In the genomic region with DNA sequence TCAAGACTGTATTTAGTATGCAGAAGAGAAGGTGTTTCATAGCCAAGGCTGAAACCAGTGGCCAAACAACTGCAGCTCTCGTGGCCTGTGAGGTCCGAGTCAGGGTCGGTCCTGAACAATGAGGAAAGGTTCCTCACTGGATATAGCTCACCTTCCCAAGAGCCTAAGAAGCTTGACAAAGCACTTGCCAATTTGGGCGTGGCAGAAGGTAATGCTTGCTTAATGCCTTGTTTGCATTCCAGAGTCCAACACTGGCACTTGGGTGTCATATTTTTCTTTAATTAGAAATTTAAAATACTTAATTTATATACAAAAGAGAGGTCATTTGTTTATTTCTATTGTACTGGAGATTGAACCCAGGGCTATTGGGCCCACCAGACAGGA, we compare ENCODE assay signal across 14 mouse cellular contexts. TPM values are rescaled to one million over a fixed set of nuclear protein-coding genes. Genes with fewer than 3 reads are reported as not detected.
A peak's percentile ranks its signal among the peaks of the same experiment; 100 is the strongest.
DNase-seq lines count a peak whose midpoint lies in the region; ATAC-seq lines count a peak whose summit lies in the region.
"Had no signal": no experiment of that assay in that cellular context is flagged by ENCODE, and none has a peak within 500 bp of the region (broad histone marks: within the 10 kb centered on the region; RNA-seq: fewer than 3 reads in every experiment).

No protein-coding gene starts in this region.

- ATAC-seq in forebrain, embryonic 12.5 days (ENCODE audit: low FRiP score), result peak; percentile 12; the same call in 1 of the 2 replicates
- ATAC-seq in hindbrain, embryonic 13.5 days (ENCODE audit: low FRiP score), result no peak
- ATAC-seq in lung, embryonic 15.5 days (ENCODE audit: borderline replicate concordance, extremely low read depth, low FRiP score, low TSS enrichment), result no peak
- 0 out of 2 replicates have a peak, but pooled peaks have one; percentile 13 for ATAC-seq in midbrain, embryonic 13.5 days
- no peak for ATAC-seq in heart, embryonic 11.5 days (replicated peaks; ENCODE audit: insufficient number of reproducible peaks, low FRiP score, low TSS enrichment)

- H3K9me3 ChIP-seq in forebrain, embryonic 12.5 days, result no peaks in the 10 kb centered on the region
- no peaks in the 10 kb centered on the region for H3K9me3 ChIP-seq in hindbrain, embryonic 13.5 days
- H3K9me3 ChIP-seq in lung, embryonic 15.5 days, result no peaks in the 10 kb centered on the region
- no peaks in the 10 kb centered on the region for H3K9me3 ChIP-seq in midbrain, embryonic 13.5 days
- H3K9me3 ChIP-seq in heart, embryonic 11.5 days (replicated peaks; ENCODE audit: control insufficient read depth, low read length), result no peaks in the 10 kb centered on the region
- H3K9me3 ChIP-seq: heart, embryonic 13.5 days; limb, embryonic 12.5 days had no signal

- no peaks in the 10 kb centered on the region for H3K36me3 ChIP-seq in forebrain, embryonic 12.5 days (replicated peaks)
- no peaks in the 10 kb centered on the region for H3K36me3 ChIP-seq in hindbrain, embryonic 13.5 days
- no peaks in the 10 kb centered on the region for H3K36me3 ChIP-seq in lung, embryonic 15.5 days
- H3K36me3 ChIP-seq in midbrain, embryonic 13.5 days, result no peaks in the 10 kb centered on the region
- H3K36me3 ChIP-seq in heart, embryonic 11.5 days (ENCODE audit: control insufficient read depth, insufficient read depth, low read length), result no peaks in the 10 kb centered on the region
- H3K36me3 ChIP-seq: heart, embryonic 13.5 days; limb, embryonic 12.5 days had no signal

- H3K4me3 ChIP-seq in forebrain, embryonic 12.5 days (replicated peaks), result no peak overlapping the region
- no peak overlapping the region for H3K4me3 ChIP-seq in hindbrain, embryonic 13.5 days
- H3K4me3 ChIP-seq in lung, embryonic 15.5 days, result no peak overlapping the region
- H3K4me3 ChIP-seq in midbrain, embryonic 13.5 days (replicated peaks), result no peak overlapping the region
- H3K4me3 ChIP-seq in heart, embryonic 11.5 days (ENCODE audit: low read depth, low read length), result no peak overlapping the region
- H3K4me3 ChIP-seq: heart, embryonic 13.5 days; limb, embryonic 12.5 days had no signal

- no peak for DNase-seq in gastrocnemius, postnatal 36 days
- DNase-seq in left cerebral cortex, adult 18-20 months (ENCODE audit: low spot score in 2 of 2), result no peak
- no peak for DNase-seq in cerebellum, postnatal 36 days

- 22% methylated on average over 4 of the region's 4 CpGs for WGBS in forebrain, embryonic 12.5 days
- WGBS in hindbrain, embryonic 13.5 days, result 47% methylated on average over 4 of the region's 4 CpGs
- 52% methylated on average over 4 of the region's 4 CpGs for WGBS in lung, embryonic 15.5 days
- WGBS in midbrain, embryonic 13.5 days, result 27% methylated on average over 4 of the region's 4 CpGs
- WGBS in heart, embryonic 11.5 days (ENCODE audit: insufficient replicate concordance), result 63% methylated on average over 4 of the region's 4 CpGs

- H3K4me1 ChIP-seq in forebrain, embryonic 12.5 days, result peaks cover 23% of the 10 kb centered on the region
- H3K4me1 ChIP-seq in hindbrain, embryonic 13.5 days (replicated peaks), result peaks cover 8% of the 10 kb centered on the region
- H3K4me1 ChIP-seq in lung, embryonic 15.5 days, result peaks cover 21% of the 10 kb centered on the region
- peaks cover 15% of the 10 kb centered on the region for H3K4me1 ChIP-seq in midbrain, embryonic 13.5 days (replicated peaks)
- no peaks in the 10 kb centered on the region for H3K4me1 ChIP-seq in heart, embryonic 11.5 days (ENCODE audit: control insufficient read depth, insufficient read depth, low read length)

- peak overlapping the region; percentile 90 for H3K27ac ChIP-seq in forebrain, embryonic 12.5 days
- H3K27ac ChIP-seq in hindbrain, embryonic 13.5 days, result peak overlapping the region; percentile 53; the same call in 1 of the 2 replicates
- H3K27ac ChIP-seq in lung, embryonic 15.5 days, result 0 out of 2 replicates have a peak overlapping the region, but pooled peaks have one; percentile 25
- peak overlapping the region; percentile 71 for H3K27ac ChIP-seq in midbrain, embryonic 13.5 days
- no peak overlapping the region for H3K27ac ChIP-seq in heart, embryonic 11.5 days (ENCODE audit: low read depth, low read length)
- H3K27ac ChIP-seq: heart, embryonic 13.5 days; macrophage had no signal

- peak overlapping the region; percentile 8; the same call in 1 of the 2 replicates for H3K4me2 ChIP-seq in forebrain, embryonic 12.5 days
- H3K4me2 ChIP-seq in hindbrain, embryonic 13.5 days, result no peak overlapping the region
- H3K4me2 ChIP-seq in lung, embryonic 15.5 days, result no peak overlapping the region
- no peak overlapping the region for H3K4me2 ChIP-seq in midbrain, embryonic 13.5 days (replicated peaks)
- no peak overlapping the region for H3K4me2 ChIP-seq in heart, embryonic 11.5 days
- H3K4me2 ChIP-seq: heart, embryonic 13.5 days; limb, embryonic 12.5 days had no signal

- H3K27me3 ChIP-seq in forebrain, embryonic 12.5 days, result peaks cover 68% of the 10 kb centered on the region
- H3K27me3 ChIP-seq in hindbrain, embryonic 13.5 days, result peaks cover 11% of the 10 kb centered on the region; the same call in 1 of the 2 replicates
- no peaks in the 10 kb centered on the region for H3K27me3 ChIP-seq in lung, embryonic 15.5 days
- H3K27me3 ChIP-seq in midbrain, embryonic 13.5 days, result peaks cover 35% of the 10 kb centered on the region; the same call in 1 of the 2 replicates
- H3K27me3 ChIP-seq in heart, embryonic 11.5 days (ENCODE audit: control insufficient read depth, insufficient read depth, low read length), result no peaks in the 10 kb centered on the region
- H3K27me3 ChIP-seq: heart, embryonic 13.5 days; limb, embryonic 12.5 days had no signal

- intact Hi-C loops in gastrocnemius, postnatal 36 days (cut with DNase I), result no loop called here

- no peak overlapping the region for H3K9ac ChIP-seq in forebrain, embryonic 12.5 days
- no peak overlapping the region for H3K9ac ChIP-seq in hindbrain, embryonic 13.5 days
- no peak overlapping the region for H3K9ac ChIP-seq in lung, embryonic 15.5 days
- no peak overlapping the region for H3K9ac ChIP-seq in midbrain, embryonic 13.5 days (replicated peaks)
- no peak overlapping the region for H3K9ac ChIP-seq in heart, embryonic 11.5 days (ENCODE audit: low read depth, low read length)
- H3K9ac ChIP-seq: heart, embryonic 13.5 days; limb, embryonic 12.5 days had no signal

RNA-seq across cellular contexts. Expression of gene Capn8, which starts 9.9 kb away (rescaled TPM):
- polyA plus RNA-seq in forebrain, embryonic 12.5 days (2016; fragmentation: Nextera tagmentation; extraction: Ambion mirVana), result 0.08 and 0.10 TPM in 2 replicates
- 0.10 TPM in 2 replicates for polyA plus RNA-seq in hindbrain, embryonic 13.5 days (2015; fragmentation: Nextera tagmentation; extraction: Ambion mirVana)
- 0.09 TPM in 1 of 2 replicates, not detected in the other for polyA plus RNA-seq in lung, embryonic 15.5 days (2015; fragmentation: Nextera tagmentation; extraction: Ambion mirVana)
- 0.13 TPM in 1 of 2 replicates, not detected in the other for polyA plus RNA-seq in midbrain, embryonic 13.5 days (2015; fragmentation: Nextera tagmentation; extraction: Ambion mirVana)
- not detected for total RNA-seq in gastrocnemius, postnatal 36 days (2021)
- total RNA-seq in left cerebral cortex, adult 18-20 months (2021), result not detected
- not detected in 2 replicates for polyA plus RNA-seq in heart, embryonic 11.5 days (2014; fragmentation: Nextera tagmentation; extraction: Ambion mirVana)
- total RNA-seq: gastrocnemius, adult 18-20 months had no signal
- polyA plus RNA-seq: heart, embryonic 13.5 days; kidney, embryonic 16.5 days; limb, embryonic 12.5 days; macrophage; spleen, adult 2 months had no signal

RNA-seq across cellular contexts. Expression of gene Capn2, which starts 57.2 kb away (rescaled TPM):
- polyA plus RNA-seq in forebrain, embryonic 12.5 days (2016; fragmentation: Nextera tagmentation; extraction: Ambion mirVana), result 91.6 and 95.6 TPM in 2 replicates
- 85.0 and 85.8 TPM in 2 replicates for polyA plus RNA-seq in hindbrain, embryonic 13.5 days (2015; fragmentation: Nextera tagmentation; extraction: Ambion mirVana)
- polyA plus RNA-seq in lung, embryonic 15.5 days (2015; fragmentation: Nextera tagmentation; extraction: Ambion mirVana), result 135 and 136 TPM in 2 replicates
- polyA plus RNA-seq in midbrain, embryonic 13.5 days (2015; fragmentation: Nextera tagmentation; extraction: Ambion mirVana), result 75.3 and 80.9 TPM in 2 replicates
- total RNA-seq in gastrocnemius, postnatal 36 days (2021), result 10 to 100 TPM; 43.9 to 51.1 TPM
- 10 to 100 TPM; 65.1 to 66.8 TPM for total RNA-seq in left cerebral cortex, adult 18-20 months (2021)
- polyA plus RNA-seq in heart, embryonic 11.5 days (2014; fragmentation: Nextera tagmentation; extraction: Ambion mirVana), result 68.1 and 83.7 TPM in 2 replicates

Comparison
In these comparisons a context has a peak if more than half of its experiments do, and no peak if none do; other contexts are left out.
1. ATAC-seq: peak in forebrain, embryonic 12.5 days (single experiment) and midbrain, embryonic 13.5 days (single experiment); none in hindbrain, embryonic 13.5 days (single experiment), lung, embryonic 15.5 days (single experiment) and heart, embryonic 11.5 days (single experiment).